Mouse (Mus musculus): ENCODE measurements around the gene Gm30191. TPM values are rescaled to one million over a fixed set of nuclear protein-coding genes. Genes with fewer than 3 reads are reported as not detected.
A peak's percentile ranks its signal among the peaks of the same experiment; 100 is the strongest.
"Not testable (repeated sequence)": the region's sequence is repeated elsewhere in the genome, so short reads cannot be mapped to it uniquely, and the experiment has no call there.

The Gm30191 gene
- polyA plus RNA-seq, 1 experiment from 2014 or later, result not detected

- 0 out of 2 replicates have a peak, but pooled peaks cover 9% of the 10 kb centered on the region for H3K27me3 ChIP-seq (replicated peaks; ENCODE audit: control insufficient read depth, insufficient read depth, low read length)
- H3K4me2 ChIP-seq (ENCODE audit: low read length), result peak overlapping the region; percentile 89
- 12% methylated on average over 11 of the region's 11 CpGs for WGBS
- no peak for DNase-seq (ENCODE audit: low spot score)
- H3K4me3 ChIP-seq (ENCODE audit: low read depth, low read length), result peak overlapping the region; percentile 97
- no peaks in the 10 kb centered on the region for H3K9me3 ChIP-seq (ENCODE audit: control insufficient read depth, low read length)
- H3K4me1 ChIP-seq (replicated peaks; ENCODE audit: control insufficient read depth, insufficient read depth, low read length), result peaks cover 23% of the 10 kb centered on the region
- peak overlapping the region; percentile 97 for H3K9ac ChIP-seq (ENCODE audit: low read length)
- H3K27ac ChIP-seq (ENCODE audit: low read depth), result peak overlapping the region; percentile 99
- no peak for ATAC-seq (replicated peaks; ENCODE audit: low FRiP score, low TSS enrichment, low read depth)
- H3K36me3 ChIP-seq (ENCODE audit: control insufficient read depth, insufficient read depth, low read length), result peaks cover 11% of the 10 kb centered on the region
Measured at GRCm38 (mm10) chr4:134288397-134289256, 41.9 kb downstream of the Gm30191 start.

GRCm38 (mm10) chr4:134292067-134292466 lies 45.3 kb downstream of the Gm30191 start:
- H3K9ac ChIP-seq (ENCODE audit: low read length), result no peak overlapping the region
- ATAC-seq (replicated peaks; ENCODE audit: low FRiP score, low TSS enrichment, low read depth) (no peak), DNase-seq (ENCODE audit: low spot score) (peak; percentile 96)
- H3K4me1 ChIP-seq (replicated peaks; ENCODE audit: control insufficient read depth, insufficient read depth, low read length), result peaks cover 13% of the 10 kb centered on the region
- H3K4me2 ChIP-seq (ENCODE audit: low read length), result no peak overlapping the region
- H3K27me3 ChIP-seq (replicated peaks; ENCODE audit: control insufficient read depth, insufficient read depth, low read length), result 0 out of 2 replicates have a peak, but pooled peaks cover 9% of the 10 kb centered on the region
- H3K27ac ChIP-seq (ENCODE audit: low read depth), result no peak overlapping the region
- 18% methylated on average over 7 of the region's 7 CpGs for WGBS
- 0 out of 2 replicates have a peak, but pooled peaks cover 3% of the 10 kb centered on the region for H3K9me3 ChIP-seq (ENCODE audit: control insufficient read depth, low read length)
- no peaks in the 10 kb centered on the region for H3K36me3 ChIP-seq (ENCODE audit: control insufficient read depth, insufficient read depth, low read length)
- H3K4me3 ChIP-seq (ENCODE audit: low read depth, low read length), result no peak overlapping the region

GRCm38 (mm10) chr4:134293061-134293691 lies 46.4 kb downstream of the Gm30191 start:
- Histone ChIP-seq H3K27ac (ENCODE audit: low read depth) (no peak overlapping the region), H3K9ac (ENCODE audit: low read length) (no peak overlapping the region), H3K4me2 (ENCODE audit: low read length) (no peak overlapping the region), H3K4me3 (ENCODE audit: low read depth, low read length) (no peak overlapping the region), H3K36me3 (ENCODE audit: control insufficient read depth, insufficient read depth, low read length) (no peaks in the 10 kb centered on the region), H3K27me3 (replicated peaks; ENCODE audit: control insufficient read depth, insufficient read depth, low read length) (0 out of 2 replicates have a peak, but pooled peaks cover 9% of the 10 kb centered on the region), H3K4me1 (replicated peaks; ENCODE audit: control insufficient read depth, insufficient read depth, low read length) (peaks cover 11% of the 10 kb centered on the region), H3K9me3 (ENCODE audit: control insufficient read depth, low read length) (0 out of 2 replicates have a peak, but pooled peaks cover 3% of the 10 kb centered on the region)
- DNase-seq (ENCODE audit: low spot score) (no peak), ATAC-seq (replicated peaks; ENCODE audit: low FRiP score, low TSS enrichment, low read depth) (no peak)
- WGBS, result 76% methylated on average over 18 of the region's 18 CpGs

- Histone ChIP-seq H3K27ac (ENCODE audit: low read depth) (no peak overlapping the region), H3K4me3 (ENCODE audit: low read depth, low read length) (no peak overlapping the region), H3K9ac (ENCODE audit: low read length) (no peak overlapping the region), H3K4me1 (replicated peaks; ENCODE audit: control insufficient read depth, insufficient read depth, low read length) (peaks cover 5% of the 10 kb centered on the region), H3K27me3 (replicated peaks; ENCODE audit: control insufficient read depth, insufficient read depth, low read length) (0 out of 2 replicates have a peak, but pooled peaks cover 9% of the 10 kb centered on the region), H3K4me2 (ENCODE audit: low read length) (no peak overlapping the region), H3K36me3 (ENCODE audit: control insufficient read depth, insufficient read depth, low read length) (no peaks in the 10 kb centered on the region), H3K9me3 (ENCODE audit: control insufficient read depth, low read length) (0 out of 2 replicates have a peak, but pooled peaks cover 3% of the 10 kb centered on the region)
- DNase-seq (ENCODE audit: low spot score), result no peak
- WGBS, result 62% methylated on average over 9 of the region's 9 CpGs
- ATAC-seq (replicated peaks; ENCODE audit: low FRiP score, low TSS enrichment, low read depth), result no peak
Measured at GRCm38 (mm10) chr4:134293692-134294163, 47.0 kb downstream of the Gm30191 start.

- not testable (repeated sequence) for DNase-seq (ENCODE audit: low spot score); H3K4me2 ChIP-seq (ENCODE audit: low read length); ATAC-seq (replicated peaks; ENCODE audit: low FRiP score, low TSS enrichment, low read depth); H3K36me3 ChIP-seq (ENCODE audit: control insufficient read depth, insufficient read depth, low read length); H3K27me3 ChIP-seq (replicated peaks; ENCODE audit: control insufficient read depth, insufficient read depth, low read length); H3K9ac ChIP-seq (ENCODE audit: low read length); H3K4me1 ChIP-seq (replicated peaks; ENCODE audit: control insufficient read depth, insufficient read depth, low read length); H3K9me3 ChIP-seq (ENCODE audit: control insufficient read depth, low read length); H3K4me3 ChIP-seq (ENCODE audit: low read depth, low read length); H3K27ac ChIP-seq (ENCODE audit: low read depth)
- WGBS, result 86% methylated on average over 4 of the region's 4 CpGs
Measured at GRCm38 (mm10) chr4:134296096-134296495, 49.4 kb downstream of the Gm30191 start.

GRCm38 (mm10) chr4:134296523-134296922 lies 49.8 kb downstream of the Gm30191 start:
- Histone ChIP-seq H3K4me1 (replicated peaks; ENCODE audit: control insufficient read depth, insufficient read depth, low read length) (no peaks in the 10 kb centered on the region), H3K9me3 (ENCODE audit: control insufficient read depth, low read length) (0 out of 2 replicates have a peak, but pooled peaks cover 3% of the 10 kb centered on the region), H3K36me3 (ENCODE audit: control insufficient read depth, insufficient read depth, low read length) (no peaks in the 10 kb centered on the region), H3K27ac (ENCODE audit: low read depth) (no peak overlapping the region), H3K27me3 (replicated peaks; ENCODE audit: control insufficient read depth, insufficient read depth, low read length) (0 out of 2 replicates have a peak, but pooled peaks cover 9% of the 10 kb centered on the region), H3K9ac (ENCODE audit: low read length) (no peak overlapping the region), H3K4me2 (ENCODE audit: low read length) (no peak overlapping the region), H3K4me3 (ENCODE audit: low read depth, low read length) (no peak overlapping the region)
- no peak for ATAC-seq (replicated peaks; ENCODE audit: low FRiP score, low TSS enrichment, low read depth)
- DNase-seq (ENCODE audit: low spot score), result no peak
- WGBS, result 88% methylated on average over 4 of the region's 4 CpGs

GRCm38 (mm10) chr4:134297369-134297768 lies 50.6 kb downstream of the Gm30191 start:
- DNase-seq (ENCODE audit: low spot score) (no peak), ATAC-seq (replicated peaks; ENCODE audit: low FRiP score, low TSS enrichment, low read depth) (no peak)
- Histone ChIP-seq H3K4me1 (replicated peaks; ENCODE audit: control insufficient read depth, insufficient read depth, low read length) (no peaks in the 10 kb centered on the region), H3K27me3 (replicated peaks; ENCODE audit: control insufficient read depth, insufficient read depth, low read length) (0 out of 2 replicates have a peak, but pooled peaks cover 9% of the 10 kb centered on the region), H3K4me3 (ENCODE audit: low read depth, low read length) (no peak overlapping the region), H3K9me3 (ENCODE audit: control insufficient read depth, low read length) (0 out of 2 replicates have a peak, but pooled peaks cover 3% of the 10 kb centered on the region), H3K36me3 (ENCODE audit: control insufficient read depth, insufficient read depth, low read length) (no peaks in the 10 kb centered on the region), H3K9ac (ENCODE audit: low read length) (no peak overlapping the region), H3K4me2 (ENCODE audit: low read length) (no peak overlapping the region), H3K27ac (ENCODE audit: low read depth) (no peak overlapping the region)
- WGBS, result 91% methylated on average over 8 of the region's 8 CpGs

GRCm38 (mm10) chr4:134298626-134299497 lies 52.1 kb downstream of the Gm30191 start:
- Histone ChIP-seq H3K9ac (ENCODE audit: low read length) (no peak overlapping the region), H3K27me3 (replicated peaks; ENCODE audit: control insufficient read depth, insufficient read depth, low read length) (no peaks in the 10 kb centered on the region), H3K4me3 (ENCODE audit: low read depth, low read length) (no peak overlapping the region), H3K4me2 (ENCODE audit: low read length) (no peak overlapping the region), H3K27ac (ENCODE audit: low read depth) (no peak overlapping the region), H3K36me3 (ENCODE audit: control insufficient read depth, insufficient read depth, low read length) (no peaks in the 10 kb centered on the region), H3K4me1 (replicated peaks; ENCODE audit: control insufficient read depth, insufficient read depth, low read length) (no peaks in the 10 kb centered on the region), H3K9me3 (ENCODE audit: control insufficient read depth, low read length) (0 out of 2 replicates have a peak, but pooled peaks cover 3% of the 10 kb centered on the region)
- ATAC-seq (replicated peaks; ENCODE audit: low FRiP score, low TSS enrichment, low read depth) (no peak), DNase-seq (ENCODE audit: low spot score) (no peak)
- 71% methylated on average over 19 of the region's 19 CpGs for WGBS

Data from intestine, embryonic 14.5 days (tissue).